Mouse (Mus musculus): Measurements from ENCODE around the gene Katnal1.

DNA sequence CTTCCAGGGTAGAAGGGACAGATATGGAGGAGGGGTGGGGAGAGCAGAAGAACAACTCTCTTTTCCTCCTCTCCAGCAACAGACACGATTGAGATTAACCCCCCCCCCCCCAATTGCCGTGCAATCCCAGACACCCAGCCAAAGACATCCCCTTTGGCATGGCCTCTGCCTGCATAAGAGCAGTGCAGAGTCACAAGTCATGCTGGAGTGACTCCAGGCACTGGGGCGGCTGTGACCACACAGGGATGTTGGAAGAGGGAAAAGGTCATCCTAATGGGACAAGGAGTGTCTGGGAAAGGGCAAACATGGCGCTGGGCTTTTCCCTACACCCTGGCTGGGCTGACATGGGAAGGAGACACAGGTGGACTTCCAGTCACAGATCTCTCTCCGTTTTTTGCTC lies 24.0 kb upstream of the Katnal1 start:
- TF ChIP-seq CTCF (IDR thresholded peaks at IDR 0.05; ENCODE audit: extremely low read depth, insufficient read depth, insufficient read length, insufficient replicate concordance) = no peak
- no peak for TF ChIP-seq POLR2A (IDR thresholded peaks at IDR 0.05; ENCODE audit: low read depth, low read length)

Measured in spleen, adult 2 months (tissue).